Mouse (Mus musculus) heart, adult 2 months (tissue): Measurements from ENCODE around the gene Ctdspl2. TPM values are rescaled to one million over a fixed set of nuclear protein-coding genes. Genes with fewer than 3 reads are reported as not detected.
"Not testable (repeated sequence)": the region's sequence is repeated elsewhere in the genome, so short reads cannot be mapped to it uniquely, and the experiment has no call there.

Source experiments
- DNase-seq, 2 experiments: peaks; one replicate each; pipeline ENCODE4 v3.0.0; 2021
- H3K27ac ChIP-seq: fragments of 200-600 bp; 2 replicates; pipeline ENCODE4 v1.8.1; 2022
- H3K27me3 ChIP-seq: fragments of 200-500 bp; 2 replicates; pipeline ENCODE4 v1.6.1; 2012; ENCODE audit warnings: mild to moderate bottlenecking, low read length, inconsistent platforms, mixed read lengths; ENCODE audit not compliant: control insufficient read depth, insufficient read depth
- H3K36me3 ChIP-seq: fragments of 200-500 bp; 2 replicates; pipeline ENCODE4 v1.6.1; 2012; ENCODE audit warnings: low read length, inconsistent platforms; ENCODE audit not compliant: control insufficient read depth, insufficient read depth
- H3K4me1 ChIP-seq: fragments of 200-500 bp; 2 replicates; pipeline ENCODE4 v1.6.1; 2011; ENCODE audit warnings: low read length; ENCODE audit not compliant: control insufficient read depth, insufficient read depth
- H3K4me3 ChIP-seq: fragments of 200-600 bp; 2 replicates; pipeline ENCODE4 v1.8.1; 2022
- H3K79me2 ChIP-seq: fragments of 200-500 bp; replicated peaks from 2 replicates; pipeline ENCODE4 v1.6.1; 2012; ENCODE audit warnings: mild to moderate bottlenecking, inconsistent platforms, low read length, moderate library complexity, mixed read lengths; ENCODE audit not compliant: control insufficient read depth, insufficient read depth
- H3K9ac ChIP-seq: fragments of 200-500 bp; 2 replicates; pipeline ENCODE4 v1.6.1; 2012; ENCODE audit warnings: low read depth, mild to moderate bottlenecking, control low read depth, inconsistent platforms, low read length, mixed read lengths
- CTCF ChIP-seq: fragments of 200-600 bp; IDR thresholded peaks from 2 replicates; pipeline ENCODE4 v1.8.1; 2022; ENCODE audit warnings: antibody characterized with exemption, mild to moderate bottlenecking, moderate library complexity
- EP300 ChIP-seq: fragments of 200-500 bp; IDR thresholded peaks from 2 replicates; pipeline ENCODE4 v1.6.1; 2011; ENCODE audit warnings: low read depth, low read length, control low read depth; ENCODE audit not compliant: insufficient read depth
- POLR2A ChIP-seq: fragments of 200-500 bp; IDR thresholded peaks from 2 replicates; pipeline ENCODE4 v1.6.1; 2011; ENCODE audit warnings: mild to moderate bottlenecking, low read depth, low read length, control low read depth; ENCODE audit not compliant: insufficient read depth
- WGBS: fragments of 180-500 bp; shearing (Covaris S2); methylation state at CpG from one replicate; pipeline ENCODE4 v1.1.7; 2018; 5-methylcytosine and 5-hydroxymethylcytosine counted together
- intact Hi-C: fragments of 180-260 bp; cut with DNase I; formaldehyde crosslinking; loops from one replicate; pipeline ENCODE4 v1.15.1; 2025
- long read RNA-seq: library from polyadenylated mRNA; stranded (forward); transcript quantifications from one replicate; pipeline ENCODE4 v2.0.0, GENCODE M21; 2021
- polyA plus RNA-seq: library from polyadenylated mRNA; depleted of rRNA; stranded (reverse); fragments of >200 nt; gene quantifications from 2 replicates; pipeline ENCODE4 v1.2.3, GENCODE M21; 2012; rRNA removed
- total RNA-seq, 2 experiments: library from RNA; stranded (reverse); gene quantifications; 2 replicates each; pipeline ENCODE4 v1.2.3; 2021

Gene Ctdspl2
- 10 to 100 TPM; 12.1 to 12.6 TPM for total RNA-seq
- 3.1 and 6.1 TPM in 2 replicates for polyA plus RNA-seq
- long read RNA-seq, full-length matches to known transcripts: 8 of 11 reads
- long read RNA-seq, partial matches to known transcripts: 0 of 11 reads
- long read RNA-seq, other reads (novel, unspliced or antisense): 3 of 11 reads

GRCm38 (mm10) chr2:121955765-121956223 is at the start of gene Ctdspl2, which contains the start of gene Mageb3:
Gene Ctdspl2 (plus strand): TSS chr2:121956001.
Gene Mageb3 (minus strand): TSS chr2:121956092.
- peak; percentile 15; the same call in 1 of the 2 replicates for TF ChIP-seq EP300
- peak; percentile 48 for TF ChIP-seq CTCF
- TF ChIP-seq POLR2A: peak; percentile 63
- Histone ChIP-seq H3K79me2 (peaks cover 2% of the 10 kb centered on the region; the same call in 1 of the 2 replicates), H3K9ac (peak within 1 kb of the TSS; percentile 86), H3K36me3 (peaks cover 8% of the 10 kb centered on the region; the same call in 1 of the 2 replicates), H3K27me3 (no peaks in the 10 kb centered on the region), H3K27ac (peak within 1 kb of the TSS; percentile 98), H3K4me1 (peaks cover 11% of the 10 kb centered on the region), H3K4me3 (peak within 1 kb of the TSS; percentile 97)
- under 1% methylated on average over 48 of the region's 48 CpGs for WGBS
- peak; percentile 99 for DNase-seq
- intact Hi-C loops: loop anchor here (1.0 to 5.0 kb wide), 2 partner anchors 72 to 448 kb away; partner anchors contain the start of gene Eif3j1

- Histone ChIP-seq H3K4me3 (no peak overlapping the region), H3K36me3 (no peaks in the 10 kb centered on the region), H3K79me2 (no peaks in the 10 kb centered on the region), H3K27ac (no peak overlapping the region), H3K4me1 (no peaks in the 10 kb centered on the region), H3K27me3 (no peaks in the 10 kb centered on the region), H3K9ac (no peak overlapping the region)
- intact Hi-C loops: no loop called here
- no peak for DNase-seq
- no peak for TF ChIP-seq CTCF
- no peak for TF ChIP-seq EP300
- TF ChIP-seq POLR2A: no peak
- WGBS: 80% methylated on average over 3 of the region's 3 CpGs
Measured at GRCm38 (mm10) chr2:121909975-121910374, 45.8 kb upstream of the Ctdspl2 start.

- no peaks in the 10 kb centered on the region for H3K36me3 ChIP-seq
- H3K4me3 ChIP-seq: no peak overlapping the region
- H3K79me2 ChIP-seq: no peaks in the 10 kb centered on the region
- WGBS: 83% methylated on average over 5 of the region's 5 CpGs
- intact Hi-C loops: no loop called here
- H3K27ac ChIP-seq: no peak overlapping the region
- TF ChIP-seq EP300: no peak
- no peak for TF ChIP-seq POLR2A
- no peak for TF ChIP-seq CTCF
- DNase-seq: no peak
- no peak overlapping the region for H3K9ac ChIP-seq
- no peaks in the 10 kb centered on the region for H3K27me3 ChIP-seq
- no peaks in the 10 kb centered on the region for H3K4me1 ChIP-seq
Measured at GRCm38 (mm10) chr2:121916047-121916970, 39.5 kb upstream of the Ctdspl2 start.

- H3K4me1 ChIP-seq, H3K27me3 ChIP-seq, H3K9ac ChIP-seq, H3K27ac ChIP-seq, H3K4me3 ChIP-seq, intact Hi-C loops, DNase-seq, H3K79me2 ChIP-seq, H3K36me3 ChIP-seq: not testable (repeated sequence)
- 83% methylated on average over 2 of the region's 2 CpGs for WGBS
Measured at GRCm38 (mm10) chr2:121937624-121938023, 18.2 kb upstream of the Ctdspl2 start.

- Histone ChIP-seq H3K79me2 (no peaks in the 10 kb centered on the region), H3K27me3 (no peaks in the 10 kb centered on the region), H3K4me3 (no peak overlapping the region), H3K4me1 (no peaks in the 10 kb centered on the region), H3K9ac (no peak overlapping the region), H3K27ac (no peak overlapping the region), H3K36me3 (no peaks in the 10 kb centered on the region)
- 65% methylated on average over 3 of the region's 3 CpGs for WGBS
- TF ChIP-seq POLR2A (no peak), CTCF (no peak), EP300 (no peak)
- intact Hi-C loops: no loop called here
- no peak for DNase-seq
Measured at GRCm38 (mm10) chr2:121943364-121943763, 12.4 kb upstream of the Ctdspl2 start.

GRCm38 (mm10) chr2:121954971-121955656 is 687 bp upstream of the Ctdspl2 start:
- H3K27ac ChIP-seq: peak overlapping the region; percentile 98
- WGBS: 17% methylated on average over 10 of the region's 10 CpGs
- H3K36me3 ChIP-seq: peaks cover 8% of the 10 kb centered on the region; the same call in 1 of the 2 replicates
- intact Hi-C loops: loop anchor here (1.0 to 5.0 kb wide), 2 partner anchors 72 to 448 kb away; partner anchors contain the start of gene Eif3j1
- peaks cover 11% of the 10 kb centered on the region for H3K4me1 ChIP-seq
- TF ChIP-seq EP300 (no peak), CTCF (no peak), POLR2A (no peak)
- H3K27me3 ChIP-seq: no peaks in the 10 kb centered on the region
- H3K9ac ChIP-seq: peak overlapping the region; percentile 55
- H3K4me3 ChIP-seq: peak overlapping the region; percentile 97
- H3K79me2 ChIP-seq: peaks cover 2% of the 10 kb centered on the region; the same call in 1 of the 2 replicates
- DNase-seq: peak; percentile 2 to 18
